Mouse (Mus musculus) ES-CJ7 (cell line): ENCODE data around the gene Fxyd1.

ENCODE experiments used
- DNase-seq: peaks from one replicate; pipeline ENCODE4 v3.0.0; 2011; ENCODE audit warnings: low read depth, low spot score

Gene Fxyd1

DNA sequence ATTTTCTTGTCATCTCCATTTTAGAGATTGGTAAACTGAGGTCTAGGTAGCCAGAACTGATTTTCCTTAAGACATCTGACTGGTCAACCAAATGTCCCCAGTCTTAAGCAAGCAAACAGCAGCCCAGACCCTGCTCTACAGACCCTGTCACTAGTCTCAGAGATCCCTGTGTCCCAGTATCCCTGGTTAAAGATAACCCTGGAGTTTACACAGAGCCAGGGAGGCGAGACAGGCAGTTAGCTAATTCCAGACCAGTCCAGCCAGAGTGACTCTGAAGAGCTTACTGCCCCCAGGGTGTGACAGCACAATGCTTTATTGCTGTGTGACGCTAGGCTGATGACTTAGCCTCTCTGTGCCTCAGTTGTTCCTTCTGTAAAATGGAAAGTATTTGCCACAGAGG lies at the start of gene Fxyd1:
Gene Fxyd1 (minus strand): TSS at position 129 of the 400 bp plus-strand sequence.
- DNase-seq = no peak

DNA sequence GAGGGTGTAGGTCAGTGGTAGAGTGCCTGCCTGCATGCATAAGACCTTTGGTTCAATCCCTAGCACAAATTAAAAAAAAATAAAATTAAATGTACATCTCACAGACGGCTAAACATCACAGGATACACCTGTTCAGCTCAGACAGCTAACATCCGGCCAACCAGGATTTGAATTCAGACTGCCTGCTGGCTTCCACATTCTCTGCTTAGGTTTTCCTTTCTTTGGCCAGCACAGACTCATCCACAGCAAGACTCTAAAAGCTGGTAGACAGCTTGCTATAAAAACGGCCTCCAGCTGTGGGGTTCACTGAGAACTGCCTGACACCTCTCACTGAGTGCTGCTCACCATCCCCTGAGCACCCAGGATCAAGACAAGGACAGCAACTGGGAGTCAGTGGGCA lies 49.2 kb upstream of the Fxyd1 start:
- DNase-seq = no peak

GRCm38 (mm10) chr7:31105061-31105768 lies 48.2 kb upstream of the Fxyd1 start:
- DNase-seq = no peak

- DNase-seq = no peak
Observed at GRCm38 (mm10) chr7:31100786-31101185, 43.8 kb upstream of the Fxyd1 start.

GRCm38 (mm10) chr7:31099612-31099982 lies 42.6 kb upstream of the Fxyd1 start:
- no peak for DNase-seq

GRCm38 (mm10) chr7:31098697-31099611 lies 42.0 kb upstream of the Fxyd1 start:
- DNase-seq = peak; percentile 46

- DNase-seq = peak; percentile 92
Observed at GRCm38 (mm10) chr7:31097583-31098248, 40.7 kb upstream of the Fxyd1 start.

GRCm38 (mm10) chr7:31096892-31097564 lies 40.0 kb upstream of the Fxyd1 start:
- DNase-seq = no peak

DNA sequence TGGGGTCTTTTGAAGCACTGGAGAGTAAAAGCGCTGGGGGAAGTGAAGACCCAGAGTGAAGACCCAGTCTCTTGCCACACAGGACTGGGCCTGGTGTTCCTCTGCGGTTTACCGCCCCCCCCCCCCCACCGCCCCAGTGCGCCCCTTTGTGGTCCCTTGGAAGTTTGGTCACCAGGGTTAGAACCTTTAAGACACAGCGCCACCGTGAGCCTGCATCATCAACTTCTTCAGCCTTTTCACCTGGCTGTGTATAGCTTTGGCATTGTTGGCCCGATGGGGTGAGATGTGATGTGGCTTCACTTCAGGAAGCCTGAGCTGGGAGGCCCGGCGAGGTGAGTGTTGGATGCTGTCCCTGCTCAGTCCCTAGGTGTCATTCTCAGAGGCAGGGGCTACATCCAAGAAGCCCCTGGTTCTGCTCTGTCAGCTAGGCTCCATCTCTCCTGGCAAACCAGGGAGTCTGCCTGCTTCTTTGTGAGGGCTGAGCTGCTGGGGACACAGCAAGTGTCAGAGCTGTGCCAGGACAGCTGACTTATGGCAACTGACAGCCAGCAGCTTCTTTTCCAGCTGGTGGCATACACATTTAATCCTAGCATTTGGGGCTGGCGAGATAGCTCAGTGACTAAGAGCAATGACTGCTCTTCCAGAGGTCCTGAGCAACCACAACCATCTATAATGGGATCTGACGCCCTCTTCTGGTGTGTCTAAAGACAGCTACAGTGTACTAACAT lies 37.9 kb upstream of the Fxyd1 start:
- DNase-seq = peak; percentile 44

DNA sequence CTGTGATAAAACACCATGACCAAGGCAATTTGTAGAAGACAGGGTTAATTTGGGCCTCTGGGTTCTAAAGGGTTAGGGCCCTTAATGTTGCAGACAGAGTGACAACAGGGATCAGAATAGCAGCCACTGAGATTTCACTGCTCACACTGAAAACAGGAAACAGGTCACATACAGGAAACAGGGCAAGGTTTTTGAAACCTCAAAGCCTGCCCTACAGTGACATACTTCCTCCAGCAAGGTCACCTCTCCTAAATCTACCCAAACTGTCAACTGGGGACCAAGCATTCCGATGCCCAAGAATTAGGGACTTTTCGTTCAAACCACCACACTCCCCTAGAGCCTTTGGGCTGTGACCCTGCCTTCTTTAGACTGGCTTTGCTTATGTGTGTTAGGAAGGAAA lies 32.7 kb upstream of the Fxyd1 start:
- DNase-seq = no peak

DNA sequence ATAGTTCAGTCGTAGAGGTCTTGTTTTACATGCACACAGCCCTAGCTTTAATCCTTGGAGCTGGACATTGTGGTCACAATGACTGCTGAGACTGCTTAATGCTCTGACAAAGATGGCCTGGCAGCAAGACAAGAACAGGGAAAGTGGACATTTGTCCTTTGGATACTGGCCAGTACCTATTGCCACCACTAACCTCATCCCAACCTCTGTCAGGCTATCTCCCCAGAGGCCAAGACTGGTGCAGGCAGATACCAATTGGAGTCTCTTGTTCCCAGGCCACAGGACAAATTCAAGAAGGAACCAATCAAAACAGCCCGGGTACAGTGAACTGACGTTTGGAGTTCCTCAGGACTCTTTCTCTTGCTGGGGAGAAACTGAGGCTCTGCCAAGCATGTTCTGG lies 31.2 kb upstream of the Fxyd1 start:
- no peak for DNase-seq

GRCm38 (mm10) chr7:31087262-31087661 lies 30.3 kb upstream of the Fxyd1 start:
- no peak for DNase-seq

- no peak for DNase-seq
Observed at GRCm38 (mm10) chr7:31086175-31086755, 29.3 kb upstream of the Fxyd1 start.

DNA sequence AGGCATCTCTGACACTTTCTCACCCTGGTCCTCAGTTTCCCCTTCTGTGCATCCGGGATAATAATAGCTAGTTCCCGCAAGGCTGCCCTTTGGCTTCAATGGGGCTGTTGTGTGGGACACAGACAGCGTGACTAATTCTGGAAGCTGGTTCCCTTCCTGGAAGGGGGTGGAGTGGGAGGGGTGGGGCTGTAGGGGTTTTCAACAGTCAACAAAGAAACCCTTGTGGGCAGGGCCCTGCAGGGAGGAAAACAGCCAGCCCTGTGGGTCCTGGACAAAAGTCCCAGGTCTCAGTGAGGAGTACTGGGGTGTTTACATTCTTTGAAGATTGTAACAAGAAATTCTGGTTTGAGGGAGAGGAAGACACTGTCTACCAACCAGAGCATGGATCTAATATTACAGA lies 28.2 kb upstream of the Fxyd1 start:
- no peak for DNase-seq

GRCm38 (mm10) chr7:31084140-31084539 lies 27.1 kb upstream of the Fxyd1 start:
- no peak for DNase-seq

GRCm38 (mm10) chr7:31082831-31083588 lies 26.0 kb upstream of the Fxyd1 start:
- DNase-seq = no peak

- DNase-seq = no peak
Observed at GRCm38 (mm10) chr7:31082106-31082505, 25.1 kb upstream of the Fxyd1 start.

DNA sequence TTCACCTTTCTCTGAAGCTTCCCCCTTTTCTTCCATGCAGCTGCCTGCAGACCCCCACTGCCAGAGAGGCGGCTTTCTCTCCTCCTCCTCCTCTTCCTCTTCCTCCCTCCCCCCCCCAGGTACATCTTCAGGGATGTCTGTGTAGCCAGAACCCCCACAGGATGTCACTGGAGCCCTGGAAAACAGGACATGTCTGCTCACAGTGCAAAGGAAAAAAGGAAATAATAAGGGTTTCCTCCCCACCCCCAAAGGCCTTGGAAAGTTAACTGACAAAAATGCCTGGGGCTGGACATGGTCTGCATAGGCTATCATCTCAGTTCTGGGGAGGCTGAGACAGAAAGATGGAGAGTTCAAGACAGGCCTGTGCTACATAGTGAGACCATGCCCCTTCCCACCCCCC lies 24.1 kb upstream of the Fxyd1 start:
- DNase-seq = no peak

GRCm38 (mm10) chr7:31080611-31081010 lies 23.6 kb upstream of the Fxyd1 start:
- DNase-seq = no peak

- no peak for DNase-seq
Observed at GRCm38 (mm10) chr7:31079670-31080069, 22.7 kb upstream of the Fxyd1 start.
